Mouse (Mus musculus) ES-E14 (cell line): ENCODE measurements around the gene Nr1i3. TPM values are rescaled to one million over a fixed set of nuclear protein-coding genes. Genes with fewer than 3 reads are reported as not detected.

ENCODE experiments used
- DNase-seq: peaks from one replicate; pipeline ENCODE4 v3.0.0-alpha.2; 2013; ENCODE audit warnings: low read depth, low spot score
- H3K27ac ChIP-seq: 2 replicates; pipeline ENCODE4 v1.5.1; 2012; ENCODE audit warnings: low read depth, mild to moderate bottlenecking, low read length, moderate library complexity, mixed read lengths; ENCODE audit not compliant: poor library complexity, insufficient read depth, severe bottlenecking
- H3K36me3 ChIP-seq: 2 replicates; pipeline ENCODE4 v1.6.1; 2012; ENCODE audit warnings: mild to moderate bottlenecking, low read length, moderate library complexity, mixed read lengths; ENCODE audit not compliant: control insufficient read depth, poor library complexity, insufficient read depth, severe bottlenecking
- H3K4me1 ChIP-seq, 2 experiments: fragments of 150-350 bp in 1 of 2; sonication (generic) in 1 of 2; 2 replicates each; pipeline ENCODE4 v1.6.1; 2012; ENCODE audit warnings: low read length in 2 of 2, mild to moderate bottlenecking in 1 of 2, mixed read lengths in 1 of 2; ENCODE audit not compliant: control insufficient read depth in 2 of 2, insufficient read depth in 2 of 2, poor library complexity in 1 of 2
- H3K4me3 ChIP-seq, 2 experiments: fragments of 150-350 bp in 1 of 2; sonication (generic) in 1 of 2; 2 replicates each; pipeline ENCODE4 v1.5.1; 2012; ENCODE audit warnings: low read length in 2 of 2, low read depth in 1 of 2, mild to moderate bottlenecking in 1 of 2, mixed read lengths in 1 of 2; ENCODE audit not compliant: insufficient read depth in 1 of 2, poor library complexity in 1 of 2, severe bottlenecking in 1 of 2
- H3K9ac ChIP-seq: 2 replicates; pipeline ENCODE4 v1.6.1; 2012; ENCODE audit warnings: low read depth, mild to moderate bottlenecking, low read length, mixed read lengths; ENCODE audit not compliant: poor library complexity, insufficient read depth, severe bottlenecking
- H3K9me3 ChIP-seq: fragments of 150-350 bp; sonication (generic); 2 replicates; pipeline ENCODE4 v1.6.1; 2012; ENCODE audit warnings: low read depth, mild to moderate bottlenecking, low read length; ENCODE audit not compliant: control insufficient read depth, insufficient read depth
- CHD2 ChIP-seq: IDR thresholded peaks from 2 replicates; pipeline ENCODE4 v1.6.1; 2014; ENCODE audit warnings: mild to moderate bottlenecking, low read depth, low read length, inconsistent platforms
- HCFC1 ChIP-seq: IDR thresholded peaks from 2 replicates; pipeline ENCODE4 v1.6.1; 2012; ENCODE audit warnings: low read length, inconsistent platforms, borderline replicate concordance; ENCODE audit not compliant: insufficient read depth
- MAFK ChIP-seq: IDR thresholded peaks from 2 replicates; pipeline ENCODE4 v1.6.1; 2014; ENCODE audit warnings: mild to moderate bottlenecking, low read depth, low read length, inconsistent platforms; ENCODE audit not compliant: insufficient read depth
- ZC3H11A ChIP-seq: IDR thresholded peaks from 2 replicates; pipeline ENCODE4 v1.6.1; 2012; ENCODE audit warnings: low read depth, mild to moderate bottlenecking, inconsistent platforms, low read length, borderline replicate concordance
- ZNF384 ChIP-seq: IDR thresholded peaks from 2 replicates; pipeline ENCODE4 v1.6.1; 2012; ENCODE audit warnings: low read depth, low read length, inconsistent platforms
- in situ Hi-C, 2 experiments: fragments of 600-800 bp; cut with MboI; formaldehyde crosslinking; loops; one replicate each; pipeline ENCODE4 v1.15.1; 2025; ENCODE audit warnings: low sequenced_read_pairs in 2 of 2, inconsistent platforms in 1 of 2; ENCODE audit not compliant: unreplicated experiment in 2 of 2
- total RNA-seq: library from RNA; depleted of rRNA; stranded (reverse); fragments of 300-350 nt; gene quantifications from 2 replicates; pipeline ENCODE4 v1.2.3, GENCODE M21; 2012

Gene Nr1i3
- total RNA-seq, 1 experiment, result 0.71 TPM

- H3K4me3 ChIP-seq, result peak overlapping the region; percentile 70 to 78
- TF ChIP-seq HCFC1 (no peak), ZNF384 (no peak), MAFK (no peak), CHD2 (no peak), ZC3H11A (no peak)
- no peak for DNase-seq
- H3K9me3 ChIP-seq, result no peaks in the 10 kb centered on the region
- peaks cover 2 to 12% of the 10 kb centered on the region in 2 experiments; a peak in 3 of 4 replicates for H3K4me1 ChIP-seq
- peaks cover 8% of the 10 kb centered on the region; the same call in 1 of the 2 replicates for H3K36me3 ChIP-seq
- peak overlapping the region; percentile 39; the same call in 1 of the 2 replicates for H3K27ac ChIP-seq
- in situ Hi-C loops, result no loop called here
- peak overlapping the region; percentile 69 for H3K9ac ChIP-seq
These were observed 7.8 kb downstream of the Nr1i3 start for GRCm38 (mm10) chr1:171221281-171222193.

- TF ChIP-seq HCFC1 (peak; percentile 92), ZNF384 (no peak), ZC3H11A (0 out of 2 replicates have a peak, but pooled peaks have one; percentile 4), CHD2 (0 out of 2 replicates have a peak, but pooled peaks have one; percentile 53), MAFK (no peak)
- H3K4me1 ChIP-seq, result peaks cover 2 to 12% of the 10 kb centered on the region in 2 experiments; a peak in 3 of 4 replicates
- peak within 1 kb of the TSS; percentile 63; the same call in 1 of the 2 replicates for H3K27ac ChIP-seq
- H3K4me3 ChIP-seq, result peak within 1 kb of the TSS; percentile 70 to 78
- peaks cover 8% of the 10 kb centered on the region; the same call in 1 of the 2 replicates for H3K36me3 ChIP-seq
- in situ Hi-C loops, result no loop called here
- no peaks in the 10 kb centered on the region for H3K9me3 ChIP-seq
- H3K9ac ChIP-seq, result peak within 1 kb of the TSS; percentile 69
- DNase-seq, result peak; percentile 97
These were observed 8.7 kb downstream of the Nr1i3 start, which contains the start of gene Tomm40l for GRCm38 (mm10) chr1:171222238-171223155. Gene Tomm40l (minus strand): TSS chr1:171222514.

GRCm38 (mm10) chr1:171223168-171223567, 9.4 kb downstream of the Nr1i3 start:
- Histone ChIP-seq H3K4me1 (peaks cover 2 to 12% of the 10 kb centered on the region in 2 experiments; a peak in 3 of 4 replicates), H3K27ac (peak overlapping the region; percentile 63; the same call in 1 of the 2 replicates), H3K4me3 (no peak overlapping the region), H3K9me3 (no peaks in the 10 kb centered on the region), H3K36me3 (peaks cover 8% of the 10 kb centered on the region; the same call in 1 of the 2 replicates), H3K9ac (no peak overlapping the region)
- in situ Hi-C loops, result no loop called here
- TF ChIP-seq MAFK, result no peak
- TF ChIP-seq ZC3H11A, result no peak
- no peak for TF ChIP-seq CHD2
- no peak for TF ChIP-seq HCFC1
- TF ChIP-seq ZNF384, result no peak
- DNase-seq, result no peak

GRCm38 (mm10) chr1:171223796-171224195, 10.0 kb downstream of the Nr1i3 start:
- Histone ChIP-seq H3K27ac (no peak overlapping the region), H3K36me3 (peaks cover 8% of the 10 kb centered on the region; the same call in 1 of the 2 replicates), H3K9ac (no peak overlapping the region), H3K4me3 (no peak overlapping the region), H3K4me1 (peaks cover 2 to 11% of the 10 kb centered on the region in 2 experiments; a peak in 2 of 4 replicates), H3K9me3 (no peaks in the 10 kb centered on the region)
- in situ Hi-C loops, result no loop called here
- no peak for DNase-seq
- no peak for TF ChIP-seq CHD2
- TF ChIP-seq MAFK, result no peak
- no peak for TF ChIP-seq ZNF384
- TF ChIP-seq ZC3H11A, result no peak
- TF ChIP-seq HCFC1, result no peak
